Mouse (Mus musculus): Measurements from ENCODE around the gene Syf2.

The Syf2 gene

DNA sequence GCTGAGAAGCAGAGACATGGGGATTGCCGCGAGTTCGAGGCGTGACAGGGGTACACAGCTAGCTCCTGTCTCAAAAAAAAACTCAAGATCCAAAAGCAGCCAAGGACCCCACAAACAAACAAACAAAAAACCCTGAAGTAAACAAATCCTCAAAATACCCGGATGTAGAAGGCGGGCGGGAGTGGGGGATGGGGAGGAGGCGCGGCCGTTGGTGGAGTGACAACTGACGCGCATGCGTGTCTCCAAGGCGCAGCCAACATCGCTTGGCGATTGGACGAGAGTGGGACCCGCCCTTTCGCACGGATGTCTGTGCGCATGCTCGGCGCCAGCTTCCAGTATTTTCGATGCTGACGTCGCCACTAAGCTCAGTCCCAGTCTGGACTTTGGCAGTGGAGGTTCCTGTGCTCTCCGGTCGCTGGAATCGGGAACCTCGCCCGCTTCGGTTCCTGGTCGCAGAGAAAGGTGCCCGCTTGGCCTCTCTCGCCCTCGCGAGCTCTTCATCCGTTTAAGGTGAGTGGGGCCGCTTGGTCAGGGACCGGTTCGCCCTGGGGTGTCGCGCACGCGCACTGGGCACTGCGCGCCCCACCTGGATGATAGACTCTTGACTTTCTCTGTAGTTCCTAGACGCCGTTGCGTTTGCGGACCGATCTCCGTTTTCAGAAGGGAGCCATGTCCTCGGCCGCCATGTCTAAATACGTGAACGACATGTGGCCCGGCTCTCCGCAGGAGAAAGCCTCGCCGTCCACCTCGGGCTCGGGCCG is 7.3 kb upstream of the Syf2 start, which contains the start of gene Rsrp1:
TSS of gene Rsrp1 (plus strand) at position 335 of the 761 bp plus-strand sequence.
- DNase-seq (ENCODE audit: low read depth, low spot score), result peak; percentile 100

DNA sequence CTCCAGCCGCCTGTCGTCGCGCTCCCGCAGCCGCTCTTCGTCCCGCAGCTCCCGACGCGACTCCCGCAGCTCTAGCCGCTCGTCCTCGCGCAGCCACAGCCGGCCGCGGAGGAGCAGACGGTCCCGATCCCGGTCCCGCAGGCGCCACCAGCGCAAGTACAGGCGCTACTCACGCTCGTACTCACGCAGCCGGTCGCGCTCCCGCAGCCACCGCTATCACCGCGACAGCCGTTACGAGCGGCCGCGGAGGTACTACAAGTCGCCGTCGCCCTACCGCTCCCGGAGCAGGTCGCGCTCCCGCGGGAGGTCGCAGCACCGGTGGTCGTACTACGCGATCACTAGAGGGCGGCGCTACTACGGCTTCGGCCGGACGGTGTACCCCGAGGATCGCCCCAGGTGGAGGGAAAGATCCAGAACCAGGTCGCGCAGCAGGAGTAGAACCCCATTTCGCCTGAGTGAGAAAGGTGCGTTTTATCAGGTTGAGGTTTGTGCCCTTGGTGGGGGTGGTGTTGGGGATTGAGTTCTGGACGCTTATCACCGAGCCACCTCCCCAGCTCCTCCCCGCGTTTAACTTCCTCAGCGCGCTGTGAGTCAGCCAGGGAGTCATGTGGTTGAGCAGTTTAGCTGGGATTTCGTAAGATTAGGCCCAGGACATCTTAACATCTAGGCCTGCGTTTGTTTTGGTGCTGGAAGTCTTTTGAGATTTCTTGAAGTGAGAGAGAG is 6.5 kb upstream of the Syf2 start:
- peak; percentile 88 for DNase-seq (ENCODE audit: low read depth, low spot score)

DNA sequence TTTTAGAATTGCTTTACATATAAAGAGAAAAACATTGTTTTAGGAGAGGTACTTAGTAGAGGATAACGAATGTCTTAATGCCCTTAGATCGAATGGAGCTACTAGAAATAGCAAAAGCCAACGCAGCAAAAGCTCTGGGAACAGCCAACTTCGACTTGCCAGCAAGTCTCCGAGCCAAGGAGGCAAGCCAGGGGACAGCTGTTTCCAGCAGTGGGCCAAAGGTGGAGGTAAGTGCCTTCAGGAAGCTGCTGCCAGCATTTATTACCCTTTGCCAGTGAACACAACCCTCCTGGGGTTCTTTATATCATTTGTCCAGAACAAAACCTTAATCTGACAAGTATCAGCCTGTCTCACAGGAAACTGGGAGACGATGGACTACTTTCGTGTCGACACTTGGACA is 5.5 kb upstream of the Syf2 start:
- peak; percentile 89 for DNase-seq (ENCODE audit: low read depth, low spot score)

DNA sequence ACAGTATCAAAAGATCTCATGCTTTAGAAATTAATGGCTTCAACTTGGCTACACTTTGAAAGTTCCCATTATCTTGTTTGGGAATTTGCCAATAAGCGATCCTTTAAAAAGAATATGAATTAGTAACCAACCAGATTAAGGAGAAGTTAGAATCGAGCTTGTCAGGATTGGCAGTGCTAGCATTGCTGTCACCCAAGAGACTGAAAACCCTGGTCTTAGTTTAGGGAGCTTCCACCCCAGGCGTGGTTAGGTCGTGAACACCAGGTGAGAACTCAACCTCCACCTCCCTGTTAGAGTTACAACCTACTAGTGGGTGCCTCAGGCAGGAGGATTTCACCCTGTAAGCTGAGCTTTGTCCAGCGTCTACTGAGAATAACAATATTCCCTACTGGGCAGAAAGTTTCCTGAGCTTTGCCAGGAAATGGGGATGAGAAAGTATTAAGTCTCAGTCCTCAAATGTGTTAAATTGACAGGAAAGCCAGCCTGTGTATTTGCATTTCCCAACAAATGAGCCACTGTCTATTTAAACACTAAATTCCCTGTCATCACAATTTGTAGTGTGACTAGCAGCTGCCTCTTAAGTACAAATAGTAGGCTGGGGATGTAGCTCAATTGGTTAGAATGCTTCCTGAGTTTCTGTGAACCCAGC is 2.8 kb upstream of the Syf2 start:
- no peak for DNase-seq (ENCODE audit: low read depth, low spot score)

DNA sequence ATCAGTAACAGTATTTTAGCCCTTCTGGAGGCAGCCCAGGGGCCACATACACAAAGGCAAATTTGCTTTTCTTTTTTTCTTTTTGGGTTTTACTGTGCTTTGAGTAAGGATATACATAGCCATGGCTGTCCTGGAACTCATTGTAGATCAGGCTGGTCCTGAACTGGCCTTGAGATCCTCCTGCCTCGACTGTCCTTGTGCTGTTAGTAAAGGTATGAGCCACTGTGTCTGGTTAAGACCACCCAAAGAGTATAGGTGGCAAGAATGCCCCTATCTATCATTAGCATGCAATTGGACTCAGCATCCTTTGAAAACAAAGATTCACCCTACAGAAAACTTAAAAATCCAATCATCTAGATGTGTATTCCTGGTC is 2.2 kb upstream of the Syf2 start:
- no peak for DNase-seq (ENCODE audit: low read depth, low spot score)

DNA sequence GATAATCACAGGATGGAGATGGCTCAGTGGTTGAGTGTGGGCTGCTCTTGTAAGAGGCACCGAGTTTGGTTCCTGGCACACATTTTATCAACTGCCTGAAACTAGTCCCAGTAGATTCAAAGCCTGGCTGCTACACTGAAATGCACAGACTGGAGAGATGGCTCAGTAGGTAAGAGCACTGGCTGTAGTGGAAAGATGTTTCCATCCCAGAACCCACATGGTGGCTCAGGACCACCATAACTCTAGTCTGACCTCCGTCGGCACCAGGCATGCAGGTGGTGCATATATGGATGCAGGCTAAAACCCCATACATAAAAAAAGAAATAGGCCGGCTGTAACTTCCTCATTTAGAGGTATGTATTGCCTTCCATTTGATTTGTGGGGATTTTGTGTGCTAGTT is 1.2 kb upstream of the Syf2 start:
- no peak for DNase-seq (ENCODE audit: low read depth, low spot score)

DNA sequence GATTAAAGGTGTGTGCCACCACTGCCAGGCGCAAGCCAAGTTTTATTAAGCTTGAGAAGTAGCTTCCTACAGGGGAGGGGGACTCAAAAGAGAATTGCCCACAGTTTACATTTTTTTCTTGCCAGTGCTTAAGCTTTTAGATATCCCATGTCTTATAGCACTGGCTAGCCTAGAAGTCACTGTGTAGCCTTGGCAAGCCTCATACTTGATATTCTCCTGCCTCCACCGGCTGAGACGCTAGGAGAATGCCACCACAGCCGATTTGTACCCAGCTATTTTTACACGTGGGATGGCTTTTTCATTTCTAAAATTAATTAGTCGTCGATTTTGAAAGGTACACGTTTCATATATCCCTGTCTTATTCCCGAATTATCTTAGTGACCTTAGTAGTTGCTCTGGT is 508 bp upstream of the Syf2 start:
- DNase-seq (ENCODE audit: low read depth, low spot score), result no peak

DNA sequence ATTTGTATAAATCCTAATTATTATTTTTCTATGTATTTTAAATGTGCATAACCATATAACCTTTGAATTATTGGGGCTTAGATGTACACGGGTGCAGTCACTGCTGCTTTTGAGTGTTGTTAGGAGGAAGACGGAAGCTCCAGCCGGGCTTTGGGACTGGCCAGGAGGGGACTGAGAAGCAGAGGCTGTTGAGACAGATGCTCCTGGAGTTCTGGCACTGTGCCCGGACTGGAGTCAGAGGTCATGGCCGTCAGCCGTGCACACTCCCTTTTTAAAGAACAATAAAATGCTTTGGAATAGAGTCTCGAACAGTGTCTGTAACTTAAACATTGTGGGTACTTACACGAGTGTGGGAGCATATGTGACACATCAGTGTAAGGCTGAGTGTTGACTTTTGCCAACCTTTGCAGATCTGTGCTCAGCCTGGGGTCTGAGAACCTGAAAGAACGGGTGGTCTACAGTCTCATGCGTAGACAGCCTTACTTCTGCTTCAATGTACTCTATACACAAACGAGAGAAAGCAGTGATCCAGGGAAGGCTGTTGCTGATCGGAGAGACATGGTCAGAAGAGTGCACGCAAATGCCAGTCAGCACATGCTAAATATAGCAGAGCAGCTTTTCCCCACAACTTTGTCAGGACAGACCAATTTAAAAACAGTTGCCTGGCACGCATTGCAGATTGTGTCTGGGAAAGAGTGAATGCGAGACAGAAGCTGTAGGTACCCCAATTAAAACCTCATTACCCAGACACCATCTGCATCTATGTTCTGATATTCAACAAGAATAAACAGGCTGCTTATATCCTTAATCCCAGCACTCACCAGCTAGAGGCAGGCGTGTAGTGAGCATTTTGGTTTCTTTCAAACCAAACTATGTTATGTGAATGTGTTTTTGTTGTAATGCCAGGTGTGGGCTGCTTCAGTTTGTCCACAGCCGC is 6.8 kb downstream of the Syf2 start:
- DNase-seq (ENCODE audit: low read depth, low spot score), result no peak

DNA sequence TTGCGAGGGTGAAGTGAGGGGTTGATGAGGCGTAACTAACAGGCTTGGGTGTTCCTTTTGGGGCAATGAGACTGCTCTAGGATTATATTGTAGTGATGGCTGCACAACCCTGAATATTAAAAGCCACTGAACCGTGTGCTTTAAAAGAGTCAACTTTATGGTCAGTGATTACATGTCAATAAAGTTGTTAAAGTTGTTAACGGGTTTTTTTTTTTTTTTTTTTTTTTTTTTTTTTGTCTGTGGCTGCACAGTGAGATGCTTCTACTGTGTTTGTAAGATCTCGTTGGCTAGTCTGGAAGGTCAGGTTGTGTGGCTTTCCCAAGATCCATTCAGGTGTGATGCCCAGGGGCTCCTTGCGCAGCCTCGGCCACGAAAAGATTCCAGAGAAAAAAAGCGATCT is 9.2 kb downstream of the Syf2 start:
- no peak for DNase-seq (ENCODE audit: low read depth, low spot score)

DNA sequence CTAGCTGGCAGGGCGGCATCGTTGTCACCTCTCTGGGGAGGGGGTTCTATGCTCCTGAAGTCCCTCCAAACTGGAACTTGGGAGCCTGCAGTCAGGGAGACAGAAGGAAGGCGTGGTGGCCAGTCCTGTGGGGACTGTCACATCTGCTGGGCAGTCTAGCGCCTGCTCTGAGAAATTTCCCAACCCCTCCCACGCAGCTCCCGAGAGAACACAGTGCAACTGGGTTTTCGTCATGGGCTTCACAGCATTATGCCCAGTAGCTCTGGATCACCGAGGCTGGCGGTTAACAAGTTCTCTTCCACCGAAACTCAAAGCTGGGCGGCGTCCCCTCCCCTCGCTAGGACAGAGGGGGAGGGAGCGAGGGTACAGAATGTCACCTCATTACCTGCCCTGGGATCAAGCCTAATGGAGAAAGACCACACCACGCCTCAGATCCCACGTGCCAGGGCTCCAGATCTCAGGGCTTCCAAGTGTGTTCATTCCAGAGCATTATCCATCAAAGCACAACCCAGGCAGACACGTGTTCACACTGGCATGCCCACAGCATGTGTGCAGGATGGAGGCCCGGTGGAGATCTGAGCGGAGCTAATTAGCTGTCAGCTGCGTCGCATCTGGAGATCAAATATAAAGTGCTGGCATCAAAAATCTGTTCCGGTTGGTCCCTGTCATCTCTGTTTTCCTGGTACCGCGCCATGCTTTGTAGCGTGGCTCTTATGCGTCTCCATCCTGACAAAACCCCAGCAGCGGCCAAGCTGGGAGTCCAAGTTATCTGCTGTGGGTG is 13.2 kb downstream of the Syf2 start:
- no peak for DNase-seq (ENCODE audit: low read depth, low spot score)

DNA sequence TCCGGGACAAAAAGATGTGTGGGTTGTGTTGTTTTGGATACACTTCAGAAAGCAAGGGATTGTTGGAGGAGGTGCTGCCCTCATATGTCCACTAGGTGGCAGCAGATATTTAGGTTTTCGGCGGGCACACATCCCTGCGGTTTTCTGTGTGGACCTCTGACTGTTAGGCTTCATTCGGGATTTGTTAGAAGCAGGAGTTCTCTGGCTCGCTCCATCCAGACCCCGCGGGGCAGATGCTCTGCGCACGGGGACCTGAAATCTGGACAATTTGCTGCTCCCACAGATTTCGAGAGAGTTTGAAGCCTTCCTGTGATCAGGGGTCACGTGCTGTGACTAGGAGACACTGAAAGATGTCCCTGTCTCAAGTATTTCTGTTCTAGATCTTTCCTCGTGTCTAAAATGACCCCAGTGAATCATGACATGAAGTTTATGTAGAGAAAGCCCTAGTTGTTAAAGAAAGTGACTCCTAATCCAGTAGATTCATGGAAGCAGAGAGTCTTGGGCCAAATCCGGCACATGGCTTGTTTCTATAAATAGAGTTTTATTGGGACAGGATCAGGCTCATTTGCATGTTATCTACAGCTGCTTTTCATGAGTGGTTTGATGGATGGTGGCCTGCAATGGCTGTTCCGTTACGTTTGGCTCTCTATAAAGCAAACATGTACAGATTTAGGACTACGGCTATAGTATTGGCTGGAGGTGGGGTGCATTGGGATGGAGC is 15.5 kb downstream of the Syf2 start:
- DNase-seq (ENCODE audit: low read depth, low spot score), result no peak

DNA sequence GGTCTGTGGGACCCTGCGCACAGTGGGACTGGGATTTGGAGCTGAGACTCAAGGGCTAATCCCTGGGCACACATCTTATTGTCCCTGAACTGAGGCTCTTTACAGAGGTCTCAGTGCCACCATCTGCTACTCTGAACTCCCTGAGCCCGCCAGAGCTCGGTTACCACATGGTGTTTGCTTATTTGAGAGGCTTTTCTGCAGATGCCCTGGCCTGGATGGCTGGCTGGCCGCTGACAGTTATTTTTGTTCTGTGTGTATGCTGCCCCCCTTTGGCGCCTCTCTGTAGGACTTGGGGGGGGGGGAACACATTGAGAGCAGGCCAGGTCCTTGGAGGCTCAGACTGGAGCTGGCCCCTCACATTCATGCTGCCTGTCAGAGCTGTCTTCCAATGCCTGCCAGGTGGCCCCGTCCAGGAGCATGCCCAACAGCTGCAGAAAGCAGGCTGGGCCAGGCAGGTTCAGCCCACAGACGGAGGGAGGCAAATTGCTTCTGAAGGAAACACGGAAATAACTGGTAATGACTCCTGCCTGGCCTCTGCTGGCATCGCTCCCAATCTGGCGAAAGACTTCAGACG is 19.9 kb downstream of the Syf2 start:
- no peak for DNase-seq (ENCODE audit: low read depth, low spot score)

DNA sequence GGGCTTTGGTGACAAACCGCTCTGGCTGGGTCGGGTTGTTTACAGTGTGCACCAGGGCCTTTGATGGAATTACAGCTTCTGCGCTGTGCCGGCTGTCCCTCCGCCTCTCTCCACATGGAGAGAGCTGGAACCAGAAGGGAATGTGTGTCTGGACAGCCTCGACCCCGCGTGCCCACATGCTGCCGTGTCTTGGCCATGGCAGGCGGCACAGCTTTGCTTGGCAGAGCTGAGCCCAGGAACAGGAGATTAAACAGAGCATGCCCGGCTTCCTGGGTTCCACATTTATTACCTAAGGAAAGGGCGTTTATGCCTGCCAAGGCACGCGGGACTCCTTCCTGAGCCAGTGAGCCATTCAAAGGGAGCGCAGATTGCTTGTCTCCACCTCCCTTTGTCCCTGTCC is 23.8 kb downstream of the Syf2 start:
- no peak for DNase-seq (ENCODE audit: low read depth, low spot score)

DNA sequence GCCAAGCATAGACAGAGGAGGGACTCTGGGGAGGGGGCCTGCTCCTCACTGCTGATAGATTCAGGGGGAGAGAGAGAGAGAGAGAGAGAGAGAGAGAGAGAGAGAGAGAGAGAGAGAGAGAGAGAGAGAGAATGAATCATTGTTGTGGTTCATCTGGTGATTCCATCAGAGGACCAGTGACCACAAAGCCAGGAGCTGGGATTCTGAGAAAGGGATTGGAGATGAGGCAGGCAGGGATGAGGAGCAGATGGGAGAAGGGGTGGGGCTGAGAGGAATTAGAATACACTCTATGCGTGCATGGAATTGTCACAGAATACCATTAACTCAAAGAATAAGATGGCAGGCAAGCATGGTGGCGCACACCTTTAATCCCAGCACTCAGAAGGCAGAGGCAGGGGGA is 24.5 kb downstream of the Syf2 start:
- DNase-seq (ENCODE audit: low read depth, low spot score), result no peak

DNA sequence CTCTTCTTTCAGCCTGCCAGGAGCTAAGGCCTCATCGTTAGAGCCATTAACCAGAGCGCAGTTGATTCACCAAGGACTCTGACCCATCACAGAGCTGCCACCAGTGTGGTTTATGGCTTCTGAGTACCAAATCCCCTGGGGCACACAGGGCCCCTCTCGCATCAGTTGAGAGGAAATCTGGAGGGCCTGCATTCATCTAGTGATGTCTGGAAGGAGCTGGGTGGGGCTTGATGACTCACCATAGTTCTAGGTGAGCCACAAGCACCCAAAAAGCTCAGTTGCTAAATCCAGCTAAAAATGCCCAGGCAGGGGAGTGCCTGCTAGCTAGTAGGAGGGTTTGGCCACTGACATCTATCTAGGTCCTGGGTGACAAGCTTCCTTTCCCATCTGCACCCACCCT is 25.1 kb downstream of the Syf2 start:
- no peak for DNase-seq (ENCODE audit: low read depth, low spot score)

DNA sequence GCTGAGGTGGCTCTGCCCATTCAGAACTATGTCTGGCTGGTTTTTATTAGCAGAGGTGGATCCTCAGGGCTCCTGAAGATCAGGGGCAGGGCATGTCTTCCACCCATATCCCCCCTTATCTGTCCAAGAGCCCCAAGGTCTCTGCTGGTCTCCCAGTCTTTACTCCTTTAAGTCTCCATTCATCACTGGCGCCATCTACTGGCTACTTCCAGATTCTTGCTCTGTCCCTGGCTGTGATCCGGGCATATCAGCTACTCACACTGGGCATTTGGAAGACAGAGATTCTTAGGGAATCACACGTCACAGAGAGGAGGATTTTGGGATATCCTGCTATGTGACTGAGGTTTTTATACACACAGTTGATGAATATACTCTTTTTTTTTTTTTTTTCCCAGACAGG is 25.6 kb downstream of the Syf2 start:
- DNase-seq (ENCODE audit: low read depth, low spot score), result no peak

DNA sequence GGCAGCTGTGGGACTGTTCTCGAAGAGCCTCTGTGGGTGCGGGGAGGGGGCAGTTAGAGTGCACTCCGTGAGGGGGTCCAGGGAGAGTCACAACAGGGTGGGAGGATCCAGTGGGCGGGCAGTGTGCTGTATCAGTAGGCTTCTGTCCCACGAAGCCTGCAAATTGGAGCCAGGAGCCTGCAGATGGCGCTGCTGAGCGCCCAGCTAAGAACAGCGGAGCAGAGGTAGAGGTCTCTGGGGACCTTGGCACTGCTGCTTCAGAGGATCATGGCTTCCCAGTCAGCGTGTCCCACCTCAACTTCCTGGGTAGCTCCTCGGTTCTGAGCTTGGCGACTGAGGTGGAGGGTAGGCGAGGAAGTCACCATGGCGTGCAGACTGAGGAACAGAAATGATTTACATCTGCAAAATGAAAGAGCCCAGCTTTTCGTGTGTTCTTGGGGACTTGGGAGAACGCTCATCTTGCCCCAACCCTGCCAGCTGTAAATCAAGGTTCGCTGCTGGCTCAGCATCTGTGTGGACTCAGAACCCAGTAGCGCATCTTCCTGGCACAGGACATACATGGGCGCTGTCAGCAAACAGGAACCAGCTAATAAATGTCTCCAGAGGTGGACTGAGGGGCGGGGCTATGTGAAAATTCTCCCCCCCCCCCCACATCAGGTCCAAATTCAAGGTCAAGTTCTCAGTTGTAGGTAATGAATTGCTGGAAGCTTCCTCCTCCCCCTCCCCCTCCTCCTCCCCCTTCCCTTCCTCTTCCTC is 32.5 kb downstream of the Syf2 start:
- DNase-seq (ENCODE audit: low read depth, low spot score), result no peak

DNA sequence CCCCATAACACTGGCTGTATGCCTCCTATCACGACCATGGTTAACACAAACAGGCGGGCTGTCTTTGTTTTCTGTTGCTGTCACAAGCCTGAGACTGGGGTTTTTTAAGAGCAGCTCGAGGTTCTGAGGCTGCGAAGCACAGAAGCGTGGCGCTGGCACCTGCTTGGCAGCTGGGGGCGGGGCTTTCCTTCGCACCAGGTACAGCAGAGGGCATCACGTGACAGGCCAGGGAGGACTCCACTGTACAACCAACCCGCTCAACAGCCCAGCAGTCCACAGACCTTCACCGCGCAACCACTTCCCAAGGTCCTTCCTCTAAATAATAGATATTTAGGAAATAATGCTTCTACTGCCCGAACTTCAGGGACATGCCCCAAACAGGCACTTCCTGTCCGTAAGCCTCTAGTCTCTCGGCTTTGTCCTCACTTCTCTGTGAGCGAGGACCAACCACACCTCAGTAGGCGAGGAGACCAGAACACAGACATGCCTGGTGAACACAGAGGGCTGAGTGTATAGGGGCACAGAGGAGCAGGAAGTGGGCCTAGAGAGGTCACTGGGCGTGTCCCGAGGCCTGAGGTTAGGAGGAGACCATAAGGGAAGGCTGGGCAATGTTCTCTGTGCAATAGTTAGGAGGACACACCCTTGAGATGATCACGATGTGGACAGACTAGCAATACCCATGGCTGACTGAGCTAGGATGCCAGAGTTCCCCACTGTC is 37.3 kb downstream of the Syf2 start:
- no peak for DNase-seq (ENCODE audit: low read depth, low spot score)

DNA sequence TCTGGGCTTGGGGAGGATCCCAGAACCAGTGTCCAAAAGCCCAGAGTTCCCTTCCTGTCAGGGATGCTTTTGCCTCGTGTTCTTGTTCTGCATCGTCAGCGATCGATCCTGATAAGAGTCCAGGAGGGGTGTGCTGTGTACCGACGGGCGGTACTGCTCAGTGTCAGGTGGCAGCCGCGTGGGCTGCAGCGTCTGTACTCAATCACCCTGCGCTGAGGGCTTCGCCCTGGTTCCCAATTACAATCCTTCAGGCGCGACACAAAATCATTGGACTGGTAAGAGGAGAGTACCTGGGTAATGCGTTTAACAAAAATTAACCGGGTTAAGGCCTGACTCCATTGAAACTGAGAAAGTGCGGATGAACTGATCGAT is 37.9 kb downstream of the Syf2 start:
- no peak for DNase-seq (ENCODE audit: low read depth, low spot score)

Data from skeletal muscle tissue, adult 2 months (tissue).